Mouse (Mus musculus): Measurements from ENCODE around the gene Fggy. TPM values are rescaled to one million over a fixed set of nuclear protein-coding genes. Genes with fewer than 3 reads are reported as not detected.

Fggy gene
- polyA plus RNA-seq, 1 experiment from 2014 or later, result 15.7 TPM

- Histone ChIP-seq H3K4me3 (ENCODE audit: inconsistent target) (no peak overlapping the region), H3K27ac (no peak overlapping the region), H3K79me2 (ENCODE audit: inconsistent target) (no peaks in the 10 kb centered on the region), H3K36me3 (ENCODE audit: inconsistent target) (no peaks in the 10 kb centered on the region)
- WGBS (ENCODE audit: missing documents), result 100% methylated on average over 1 of the region's 1 CpGs
These were observed 355.7 kb downstream of the Fggy start for GRCm38 (mm10) chr4:95913026-95913425.

GRCm38 (mm10) chr4:95915628-95916579, 358.6 kb downstream of the Fggy start:
- H3K27ac ChIP-seq, result no peak overlapping the region

DNA sequence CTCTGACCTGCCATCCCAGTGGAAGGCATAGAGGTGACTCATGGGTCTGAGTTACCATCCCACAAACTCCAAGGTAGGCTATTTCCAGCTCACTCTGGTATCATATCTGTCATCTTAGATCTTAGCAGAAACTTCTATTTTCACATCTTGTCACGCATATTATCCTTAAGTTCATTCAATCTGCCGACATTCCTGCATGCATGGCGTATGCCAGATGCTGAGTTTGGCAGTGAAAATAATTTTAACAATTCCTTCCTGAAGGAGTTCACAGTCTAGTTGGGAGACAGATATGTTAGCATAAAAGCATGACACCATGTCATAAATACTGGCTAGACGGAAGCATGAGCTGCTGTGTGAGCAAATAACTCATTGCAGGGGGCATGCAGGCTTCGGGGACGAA, 360.4 kb downstream of the Fggy start:
- WGBS (ENCODE audit: missing documents), result 91% methylated on average over 6 of the region's 6 CpGs
- no peak overlapping the region for H3K4me3 ChIP-seq (ENCODE audit: inconsistent target)
- H3K79me2 ChIP-seq (ENCODE audit: inconsistent target), result no peaks in the 10 kb centered on the region
- H3K27ac ChIP-seq, result no peak overlapping the region
- H3K36me3 ChIP-seq (ENCODE audit: inconsistent target), result no peaks in the 10 kb centered on the region

More at GRCm38 (mm10) chr4:95915628-95916579, 358.6 kb downstream of the Fggy start:
- WGBS (ENCODE audit: missing documents), result 88% methylated on average over 8 of the region's 8 CpGs
- H3K79me2 ChIP-seq (ENCODE audit: inconsistent target), result no peaks in the 10 kb centered on the region
- no peak overlapping the region for H3K4me3 ChIP-seq (ENCODE audit: inconsistent target)
- no peaks in the 10 kb centered on the region for H3K36me3 ChIP-seq (ENCODE audit: inconsistent target)

DNA sequence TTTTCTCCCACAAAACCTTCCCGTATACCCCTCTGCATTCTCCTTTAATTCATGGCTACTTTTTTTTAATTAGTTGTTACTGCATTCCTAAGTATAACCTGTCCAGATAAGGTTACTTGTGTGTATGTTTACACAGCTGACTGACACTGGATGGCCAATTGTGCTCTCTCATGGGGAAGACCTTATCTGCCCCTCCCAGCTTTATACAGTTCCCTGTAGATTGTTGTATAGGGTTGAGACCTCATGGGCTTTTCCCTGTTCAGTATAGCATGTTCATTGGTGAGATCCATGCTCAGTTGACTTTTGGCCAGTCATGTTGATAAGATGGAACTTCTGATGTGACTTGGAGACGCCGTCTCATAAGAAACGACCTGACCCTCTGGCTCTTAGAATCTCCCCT, 363.1 kb downstream of the Fggy start:
- no peak overlapping the region for H3K27ac ChIP-seq
- H3K4me3 ChIP-seq (ENCODE audit: inconsistent target), result no peak overlapping the region
- H3K36me3 ChIP-seq (ENCODE audit: inconsistent target), result no peaks in the 10 kb centered on the region
- H3K79me2 ChIP-seq (ENCODE audit: inconsistent target), result no peaks in the 10 kb centered on the region
- 91% methylated on average over 4 of the region's 4 CpGs for WGBS (ENCODE audit: missing documents)

GRCm38 (mm10) chr4:95924210-95925184, 367.2 kb downstream of the Fggy start:
- Histone ChIP-seq H3K36me3 (ENCODE audit: inconsistent target) (no peaks in the 10 kb centered on the region), H3K79me2 (ENCODE audit: inconsistent target) (no peaks in the 10 kb centered on the region), H3K27ac (no peak overlapping the region), H3K4me3 (ENCODE audit: inconsistent target) (no peak overlapping the region)
- WGBS (ENCODE audit: missing documents), result 14% methylated on average over 7 of the region's 7 CpGs

- Histone ChIP-seq H3K4me3 (ENCODE audit: inconsistent target) (no peak overlapping the region), H3K27ac (no peak overlapping the region), H3K36me3 (ENCODE audit: inconsistent target) (no peaks in the 10 kb centered on the region), H3K79me2 (ENCODE audit: inconsistent target) (no peaks in the 10 kb centered on the region)
- WGBS (ENCODE audit: missing documents), result 88% methylated on average over 1 of the region's 1 CpGs
These were observed 371.5 kb downstream of the Fggy start for GRCm38 (mm10) chr4:95928846-95929245.

- no peak overlapping the region for H3K27ac ChIP-seq
- H3K36me3 ChIP-seq (ENCODE audit: inconsistent target), result no peaks in the 10 kb centered on the region
- no peaks in the 10 kb centered on the region for H3K79me2 ChIP-seq (ENCODE audit: inconsistent target)
- no peak overlapping the region for H3K4me3 ChIP-seq (ENCODE audit: inconsistent target)
- 87% methylated on average over 1 of the region's 1 CpGs for WGBS (ENCODE audit: missing documents)
These were observed 372.6 kb downstream of the Fggy start for GRCm38 (mm10) chr4:95929936-95930335.

- Histone ChIP-seq H3K27ac (no peak overlapping the region), H3K79me2 (ENCODE audit: inconsistent target) (no peaks in the 10 kb centered on the region), H3K4me3 (ENCODE audit: inconsistent target) (no peak overlapping the region), H3K36me3 (ENCODE audit: inconsistent target) (no peaks in the 10 kb centered on the region)
- 79% methylated on average over 2 of the region's 2 CpGs for WGBS (ENCODE audit: missing documents)
These were observed 374.0 kb downstream of the Fggy start for GRCm38 (mm10) chr4:95931331-95931730.

DNA sequence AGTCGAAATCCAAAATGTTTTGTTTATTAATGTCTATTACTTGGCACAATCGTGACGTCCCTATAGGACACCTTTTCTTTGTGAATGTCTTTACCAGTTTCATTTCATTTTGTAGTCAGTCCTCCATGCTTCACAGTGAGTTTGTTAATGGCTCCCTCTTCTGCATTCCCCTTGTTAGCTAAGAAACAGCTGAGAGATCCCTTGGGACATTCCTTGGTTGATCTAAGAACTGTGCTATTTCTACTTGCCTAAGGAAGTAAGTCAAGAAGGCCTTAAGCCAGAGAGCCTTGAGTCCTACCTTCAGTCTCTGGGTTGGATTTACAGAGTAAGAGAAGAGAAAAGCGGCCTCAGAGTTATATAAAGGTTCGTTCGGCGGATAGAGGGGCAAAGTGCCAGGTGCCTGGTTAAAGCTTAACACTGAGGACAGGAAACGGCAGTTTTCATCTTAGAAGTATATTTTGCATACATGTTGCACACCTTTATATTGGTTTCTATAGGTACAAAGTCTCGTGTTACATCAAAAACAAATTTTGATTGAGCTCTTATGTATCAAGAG, 376.6 kb downstream of the Fggy start:
- Histone ChIP-seq H3K4me3 (ENCODE audit: inconsistent target) (no peak overlapping the region), H3K27ac (no peak overlapping the region), H3K79me2 (ENCODE audit: inconsistent target) (no peaks in the 10 kb centered on the region), H3K36me3 (ENCODE audit: inconsistent target) (no peaks in the 10 kb centered on the region)
- WGBS (ENCODE audit: missing documents), result 87% methylated on average over 9 of the region's 9 CpGs

DNA sequence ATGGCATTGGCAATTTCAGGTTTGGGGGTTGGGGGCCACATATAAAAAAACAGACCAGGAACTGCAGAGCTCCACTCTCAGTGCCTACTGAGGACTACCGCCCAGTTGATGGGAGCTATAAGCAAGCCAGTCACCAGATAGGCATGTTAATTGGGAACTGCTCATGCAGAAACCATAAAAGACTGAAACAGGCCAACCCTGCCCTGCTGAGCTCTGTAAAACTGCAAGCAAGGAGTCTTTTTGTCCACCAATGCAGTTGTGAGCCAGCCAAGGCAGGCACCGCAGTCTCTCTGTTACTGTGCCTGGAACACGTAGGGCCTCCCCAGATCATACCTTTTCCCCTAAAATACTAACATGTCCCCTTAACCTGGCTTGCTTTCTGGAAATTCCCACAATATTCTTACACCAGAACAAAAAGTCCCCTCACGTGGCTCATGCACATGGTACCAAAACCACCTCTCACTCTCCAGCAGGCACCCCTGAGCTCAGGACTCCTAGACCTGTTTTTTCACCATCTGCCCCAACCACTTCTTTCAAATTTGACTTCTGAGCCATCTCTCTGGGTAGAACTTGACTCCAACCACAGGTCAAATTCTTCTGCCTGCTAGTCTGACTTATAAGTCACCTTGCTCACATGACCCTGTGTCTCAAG, 377.2 kb downstream of the Fggy start:
- Histone ChIP-seq H3K79me2 (ENCODE audit: inconsistent target) (no peaks in the 10 kb centered on the region), H3K4me3 (ENCODE audit: inconsistent target) (no peak overlapping the region), H3K36me3 (ENCODE audit: inconsistent target) (no peaks in the 10 kb centered on the region), H3K27ac (no peak overlapping the region)
- WGBS (ENCODE audit: missing documents), result 92% methylated on average over 4 of the region's 4 CpGs

DNA sequence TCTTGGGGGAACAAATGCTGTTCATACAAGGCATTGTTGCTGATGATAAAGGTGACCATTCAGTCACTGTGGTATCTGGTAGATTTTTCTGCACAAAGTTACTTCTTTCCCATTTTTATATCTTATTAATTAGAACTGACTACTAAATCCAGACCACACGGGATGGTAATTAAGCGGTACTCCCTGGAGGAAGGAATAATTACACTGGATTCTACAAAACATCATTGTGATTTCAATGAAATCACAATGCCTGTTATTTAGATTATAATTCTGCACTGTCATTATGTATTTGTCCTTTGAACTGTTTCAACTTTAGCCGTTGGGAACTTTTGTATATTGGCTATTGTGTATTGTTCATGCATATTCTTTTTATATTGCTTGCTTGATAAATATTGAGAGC, 381.4 kb downstream of the Fggy start:
- Histone ChIP-seq H3K27ac (no peak overlapping the region), H3K36me3 (ENCODE audit: inconsistent target) (no peaks in the 10 kb centered on the region), H3K4me3 (ENCODE audit: inconsistent target) (no peak overlapping the region), H3K79me2 (ENCODE audit: inconsistent target) (no peaks in the 10 kb centered on the region)
- 98% methylated on average over 3 of the region's 3 CpGs for WGBS (ENCODE audit: missing documents)

DNA sequence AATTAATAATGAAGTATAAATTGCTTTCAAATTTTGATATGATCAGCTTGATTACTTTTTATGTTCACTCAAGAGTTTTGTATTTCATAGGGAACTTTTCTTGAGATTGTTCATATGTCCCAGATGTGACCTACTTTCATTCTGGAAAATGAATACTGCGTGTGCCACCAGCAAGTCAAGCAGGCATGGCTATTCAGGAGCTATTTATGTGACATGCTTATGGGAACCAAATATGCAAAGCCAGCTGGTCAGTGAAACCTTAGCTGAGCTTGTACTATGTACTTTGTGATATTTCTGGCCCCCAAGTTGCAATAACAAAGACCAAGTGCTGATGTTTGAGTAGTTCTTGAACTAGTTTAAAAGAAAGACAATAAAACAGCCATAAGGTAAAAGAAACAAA, 390.6 kb downstream of the Fggy start:
- WGBS (ENCODE audit: missing documents), result 92% methylated on average over 1 of the region's 1 CpGs
- H3K79me2 ChIP-seq (ENCODE audit: inconsistent target), result no peaks in the 10 kb centered on the region
- no peaks in the 10 kb centered on the region for H3K36me3 ChIP-seq (ENCODE audit: inconsistent target)
- H3K4me3 ChIP-seq (ENCODE audit: inconsistent target), result no peak overlapping the region
- no peak overlapping the region for H3K27ac ChIP-seq

GRCm38 (mm10) chr4:95953328-95953727, 396.0 kb downstream of the Fggy start:
- Histone ChIP-seq H3K4me3 (ENCODE audit: inconsistent target) (no peak overlapping the region), H3K27ac (no peak overlapping the region), H3K79me2 (ENCODE audit: inconsistent target) (no peaks in the 10 kb centered on the region), H3K36me3 (ENCODE audit: inconsistent target) (no peaks in the 10 kb centered on the region)
